Mouse (Mus musculus): ENCODE measurements around the gene Msto1. TPM values are rescaled to one million over a fixed set of nuclear protein-coding genes. Genes with fewer than 3 reads are reported as not detected.

Gene Msto1
- polyA plus RNA-seq, 1 experiment from 2014 or later = 49.8 TPM

DNA sequence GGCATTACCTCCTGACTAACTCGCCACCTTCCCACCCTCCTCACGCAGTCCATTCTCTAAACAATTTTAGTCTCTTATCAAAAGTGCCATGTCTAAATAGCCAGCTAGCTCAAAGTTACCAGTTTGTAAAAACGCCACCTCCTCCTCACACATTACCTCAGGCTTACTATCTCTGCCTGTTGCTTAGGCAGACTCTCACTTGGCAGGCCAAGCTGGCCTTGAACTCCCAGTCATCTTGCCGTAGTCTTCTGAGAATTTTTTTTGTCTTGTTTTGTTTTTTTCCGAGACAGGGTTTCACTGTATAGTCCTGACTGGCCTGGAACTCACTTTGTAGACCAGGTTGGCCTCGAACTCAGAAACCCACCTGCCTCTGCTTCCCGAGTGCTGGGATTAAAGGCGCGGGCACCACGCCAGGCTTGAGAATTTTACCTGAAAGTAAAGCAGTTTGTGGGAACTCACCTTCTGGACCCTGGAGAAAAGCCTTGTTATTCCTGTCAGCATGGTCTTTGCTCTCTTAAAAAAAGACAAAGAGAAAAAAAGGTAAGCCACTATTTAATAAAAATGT, 28.6 kb upstream of the Msto1 start:
- DNase-seq (ENCODE audit: low spot score) (no peak), ATAC-seq (ENCODE audit: low FRiP score) (no peak)
- H3K4me2 ChIP-seq (replicated peaks; ENCODE audit: low read depth, low read length) = no peak overlapping the region
- H3K4me3 ChIP-seq (ENCODE audit: low read depth, low read length) = no peak overlapping the region
- H3K9ac ChIP-seq (ENCODE audit: low read depth, low read length) = no peak overlapping the region
- no peaks in the 10 kb centered on the region for H3K9me3 ChIP-seq (ENCODE audit: control insufficient read depth, low read length)
- no peak overlapping the region for H3K27ac ChIP-seq (ENCODE audit: low read depth, low read length)
- H3K4me1 ChIP-seq (replicated peaks; ENCODE audit: control insufficient read depth, insufficient read depth, low read length) = no peaks in the 10 kb centered on the region
- WGBS = 95% methylated on average over 10 of the region's 10 CpGs
- H3K27me3 ChIP-seq (ENCODE audit: control insufficient read depth, insufficient read depth, low read length) = no peaks in the 10 kb centered on the region
- H3K36me3 ChIP-seq (ENCODE audit: control insufficient read depth, insufficient read depth, low read length) = 0 out of 2 replicates have a peak, but pooled peaks cover 4% of the 10 kb centered on the region

GRCm38 (mm10) chr3:88939749-88940148, 25.9 kb upstream of the Msto1 start:
- Histone ChIP-seq H3K27me3 (ENCODE audit: control insufficient read depth, insufficient read depth, low read length) (no peaks in the 10 kb centered on the region), H3K9ac (ENCODE audit: low read depth, low read length) (no peak overlapping the region), H3K4me3 (ENCODE audit: low read depth, low read length) (no peak overlapping the region), H3K9me3 (ENCODE audit: control insufficient read depth, low read length) (no peaks in the 10 kb centered on the region), H3K36me3 (ENCODE audit: control insufficient read depth, insufficient read depth, low read length) (0 out of 2 replicates have a peak, but pooled peaks cover 4% of the 10 kb centered on the region), H3K4me2 (replicated peaks; ENCODE audit: low read depth, low read length) (no peak overlapping the region), H3K4me1 (replicated peaks; ENCODE audit: control insufficient read depth, insufficient read depth, low read length) (no peaks in the 10 kb centered on the region), H3K27ac (ENCODE audit: low read depth, low read length) (no peak overlapping the region)
- DNase-seq (ENCODE audit: low spot score) = peak; percentile 78
- 75% methylated on average over 3 of the region's 3 CpGs for WGBS
- no peak for ATAC-seq (ENCODE audit: low FRiP score)

- WGBS = 97% methylated on average over 10 of the region's 10 CpGs
- Histone ChIP-seq H3K4me3 (ENCODE audit: low read depth, low read length) (no peak overlapping the region), H3K27me3 (ENCODE audit: control insufficient read depth, insufficient read depth, low read length) (no peaks in the 10 kb centered on the region), H3K36me3 (ENCODE audit: control insufficient read depth, insufficient read depth, low read length) (0 out of 2 replicates have a peak, but pooled peaks cover 4% of the 10 kb centered on the region), H3K4me2 (replicated peaks; ENCODE audit: low read depth, low read length) (no peak overlapping the region), H3K27ac (ENCODE audit: low read depth, low read length) (no peak overlapping the region), H3K9me3 (ENCODE audit: control insufficient read depth, low read length) (no peaks in the 10 kb centered on the region), H3K4me1 (replicated peaks; ENCODE audit: control insufficient read depth, insufficient read depth, low read length) (no peaks in the 10 kb centered on the region), H3K9ac (ENCODE audit: low read depth, low read length) (no peak overlapping the region)
- DNase-seq (ENCODE audit: low spot score) (peak; percentile 12), ATAC-seq (ENCODE audit: low FRiP score) (no peak)
Observed at GRCm38 (mm10) chr3:88939071-88939470, 25.3 kb upstream of the Msto1 start.

- Histone ChIP-seq H3K36me3 (ENCODE audit: control insufficient read depth, insufficient read depth, low read length) (peaks cover 9% of the 10 kb centered on the region; the same call in 1 of the 2 replicates), H3K4me2 (replicated peaks; ENCODE audit: low read depth, low read length) (no peak overlapping the region)
- ATAC-seq (ENCODE audit: low FRiP score) = no peak
Observed at GRCm38 (mm10) chr3:88929501-88929900, 15.7 kb upstream of the Msto1 start.

DNA sequence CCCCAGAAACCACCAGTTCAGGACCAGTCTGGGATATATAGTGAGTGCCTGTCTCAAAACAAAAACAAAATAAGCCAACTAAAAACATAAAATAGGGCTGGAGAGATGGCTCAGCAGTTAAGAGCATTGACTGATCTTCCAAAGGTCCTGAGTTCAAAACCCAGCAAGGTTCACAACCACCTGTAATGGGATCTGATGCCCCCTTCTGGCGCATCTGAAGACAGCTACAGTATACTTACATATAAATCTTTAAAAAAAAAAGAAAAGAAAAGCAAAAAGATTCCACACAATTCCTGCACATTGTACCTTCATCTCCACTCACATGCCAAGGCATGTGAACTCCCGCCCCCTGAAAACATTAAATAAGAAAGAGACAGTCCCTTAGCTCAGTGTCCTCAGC, 11.9 kb upstream of the Msto1 start:
- Histone ChIP-seq H3K4me2 (replicated peaks; ENCODE audit: low read depth, low read length) (no peak overlapping the region), H3K36me3 (ENCODE audit: control insufficient read depth, insufficient read depth, low read length) (peaks cover 17% of the 10 kb centered on the region), H3K27me3 (ENCODE audit: control insufficient read depth, insufficient read depth, low read length) (no peaks in the 10 kb centered on the region), H3K9ac (ENCODE audit: low read depth, low read length) (no peak overlapping the region), H3K4me1 (replicated peaks; ENCODE audit: control insufficient read depth, insufficient read depth, low read length) (no peaks in the 10 kb centered on the region), H3K4me3 (ENCODE audit: low read depth, low read length) (no peak overlapping the region), H3K9me3 (ENCODE audit: control insufficient read depth, low read length) (no peaks in the 10 kb centered on the region), H3K27ac (ENCODE audit: low read depth, low read length) (no peak overlapping the region)
- ATAC-seq (ENCODE audit: low FRiP score) (no peak), DNase-seq (ENCODE audit: low spot score) (no peak)
- WGBS = 88% methylated on average over 2 of the region's 2 CpGs

More at GRCm38 (mm10) chr3:88929501-88929900, 15.7 kb upstream of the Msto1 start:
- Histone ChIP-seq H3K9ac (ENCODE audit: low read depth, low read length) (no peak overlapping the region), H3K9me3 (ENCODE audit: control insufficient read depth, low read length) (no peaks in the 10 kb centered on the region), H3K4me3 (ENCODE audit: low read depth, low read length) (no peak overlapping the region), H3K4me1 (replicated peaks; ENCODE audit: control insufficient read depth, insufficient read depth, low read length) (no peaks in the 10 kb centered on the region), H3K27ac (ENCODE audit: low read depth, low read length) (no peak overlapping the region), H3K27me3 (ENCODE audit: control insufficient read depth, insufficient read depth, low read length) (no peaks in the 10 kb centered on the region)
- 93% methylated on average over 3 of the region's 3 CpGs for WGBS
- no peak for DNase-seq (ENCODE audit: low spot score)

GRCm38 (mm10) chr3:88923989-88924591, 10.3 kb upstream of the Msto1 start:
- DNase-seq (ENCODE audit: low spot score) (no peak), ATAC-seq (ENCODE audit: low FRiP score) (no peak)
- Histone ChIP-seq H3K4me3 (ENCODE audit: low read depth, low read length) (no peak overlapping the region), H3K4me2 (replicated peaks; ENCODE audit: low read depth, low read length) (no peak overlapping the region), H3K36me3 (ENCODE audit: control insufficient read depth, insufficient read depth, low read length) (peaks cover 14% of the 10 kb centered on the region), H3K9me3 (ENCODE audit: control insufficient read depth, low read length) (no peaks in the 10 kb centered on the region), H3K4me1 (replicated peaks; ENCODE audit: control insufficient read depth, insufficient read depth, low read length) (no peaks in the 10 kb centered on the region), H3K27ac (ENCODE audit: low read depth, low read length) (no peak overlapping the region), H3K9ac (ENCODE audit: low read depth, low read length) (no peak overlapping the region), H3K27me3 (ENCODE audit: control insufficient read depth, insufficient read depth, low read length) (no peaks in the 10 kb centered on the region)
- WGBS = 97% methylated on average over 8 of the region's 8 CpGs

DNA sequence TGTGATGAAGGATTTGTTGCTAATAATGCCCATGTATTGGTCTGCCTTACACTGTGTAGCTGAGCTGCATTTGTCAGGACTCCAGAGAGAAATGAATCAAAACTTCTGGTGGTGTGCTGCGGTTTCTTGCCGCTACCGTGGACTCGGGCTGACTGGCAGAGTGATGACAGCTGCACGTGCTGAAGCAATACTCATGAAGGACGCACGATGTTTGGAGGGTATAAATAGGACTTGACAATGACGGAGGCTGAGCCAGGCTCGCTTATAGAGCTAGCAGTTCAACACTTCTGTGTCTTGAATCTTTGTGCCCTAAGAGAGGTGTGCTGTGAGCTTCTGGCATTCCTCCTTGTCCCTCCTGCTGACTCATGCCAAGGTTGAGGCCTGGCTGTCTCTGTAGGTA, 7.6 kb upstream of the Msto1 start:
- H3K27ac ChIP-seq (ENCODE audit: low read depth, low read length) = no peak overlapping the region
- H3K4me1 ChIP-seq (replicated peaks; ENCODE audit: control insufficient read depth, insufficient read depth, low read length) = no peaks in the 10 kb centered on the region
- peaks cover 9% of the 10 kb centered on the region for H3K36me3 ChIP-seq (ENCODE audit: control insufficient read depth, insufficient read depth, low read length)
- no peaks in the 10 kb centered on the region for H3K27me3 ChIP-seq (ENCODE audit: control insufficient read depth, insufficient read depth, low read length)
- H3K4me2 ChIP-seq (replicated peaks; ENCODE audit: low read depth, low read length) = no peak overlapping the region
- H3K9me3 ChIP-seq (ENCODE audit: control insufficient read depth, low read length) = no peaks in the 10 kb centered on the region
- no peak overlapping the region for H3K9ac ChIP-seq (ENCODE audit: low read depth, low read length)
- no peak for ATAC-seq (ENCODE audit: low FRiP score)
- 95% methylated on average over 9 of the region's 9 CpGs for WGBS
- H3K4me3 ChIP-seq (ENCODE audit: low read depth, low read length) = no peak overlapping the region
- DNase-seq (ENCODE audit: low spot score) = no peak

- Histone ChIP-seq H3K36me3 (ENCODE audit: control insufficient read depth, insufficient read depth, low read length) (peaks cover 9% of the 10 kb centered on the region), H3K4me3 (ENCODE audit: low read depth, low read length) (no peak overlapping the region), H3K4me1 (replicated peaks; ENCODE audit: control insufficient read depth, insufficient read depth, low read length) (no peaks in the 10 kb centered on the region), H3K27ac (ENCODE audit: low read depth, low read length) (no peak overlapping the region), H3K9ac (ENCODE audit: low read depth, low read length) (no peak overlapping the region), H3K27me3 (ENCODE audit: control insufficient read depth, insufficient read depth, low read length) (no peaks in the 10 kb centered on the region), H3K9me3 (ENCODE audit: control insufficient read depth, low read length) (no peaks in the 10 kb centered on the region), H3K4me2 (replicated peaks; ENCODE audit: low read depth, low read length) (no peak overlapping the region)
- DNase-seq (ENCODE audit: low spot score) = no peak
- WGBS = 90% methylated on average over 13 of the region's 13 CpGs
- no peak for ATAC-seq (ENCODE audit: low FRiP score)
Observed at GRCm38 (mm10) chr3:88918981-88919380, 5.2 kb upstream of the Msto1 start.

DNA sequence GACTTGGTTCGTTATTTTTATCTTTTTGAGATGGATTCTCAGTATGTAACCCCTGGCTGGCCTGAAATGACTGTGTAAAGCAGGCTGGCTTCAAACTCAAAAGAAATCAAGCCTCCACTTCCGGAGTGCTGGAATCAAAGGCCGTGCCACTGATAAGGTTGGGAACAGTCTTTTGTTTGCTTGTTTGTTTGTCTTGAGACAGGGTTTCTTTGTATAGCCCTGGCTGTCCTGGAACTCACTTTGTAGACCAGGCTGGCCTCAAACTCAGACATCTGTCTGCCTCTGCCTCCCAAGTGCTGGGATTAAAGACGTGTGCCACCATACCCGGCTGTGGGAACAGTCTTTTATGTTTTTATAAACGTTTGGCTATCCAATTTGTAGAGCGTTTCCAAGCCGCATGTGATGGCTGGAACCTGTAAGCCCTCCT, 598 bp upstream of the Msto1 start:
- Histone ChIP-seq H3K4me1 (replicated peaks; ENCODE audit: control insufficient read depth, insufficient read depth, low read length) (no peaks in the 10 kb centered on the region), H3K27me3 (ENCODE audit: control insufficient read depth, insufficient read depth, low read length) (no peaks in the 10 kb centered on the region), H3K4me3 (ENCODE audit: low read depth, low read length) (peak overlapping the region; percentile 62), H3K9me3 (ENCODE audit: control insufficient read depth, low read length) (no peaks in the 10 kb centered on the region), H3K36me3 (ENCODE audit: control insufficient read depth, insufficient read depth, low read length) (peaks cover 5% of the 10 kb centered on the region), H3K9ac (ENCODE audit: low read depth, low read length) (peak overlapping the region; percentile 79; the same call in 1 of the 2 replicates), H3K4me2 (replicated peaks; ENCODE audit: low read depth, low read length) (peak overlapping the region; percentile 81), H3K27ac (ENCODE audit: low read depth, low read length) (no peak overlapping the region; the same call in 1 of the 2 replicates)
- no peak for DNase-seq (ENCODE audit: low spot score)
- WGBS = 36% methylated on average over 8 of the region's 8 CpGs
- ATAC-seq (ENCODE audit: low FRiP score) = no peak
